Comparison of ENCODE assay signal across 12 mouse cellular contexts in genomic region chr4:126885953-126886352, GRCm38 (mm10).
DNase-seq lines count a peak whose midpoint lies in the region; ATAC-seq lines count a peak whose summit lies in the region.
"Had no signal": no experiment of that assay in that cellular context is flagged by ENCODE, and none has a peak within 500 bp of the region (broad histone marks: within the 10 kb centered on the region; RNA-seq: fewer than 3 reads in every experiment).

No protein-coding gene starts in this region.

- 47% methylated on average over 1 of the region's 1 CpGs for WGBS in hindbrain, embryonic 11.5 days
- 51% methylated on average over 1 of the region's 1 CpGs for WGBS in hindbrain, embryonic 13.5 days
- WGBS in midbrain, embryonic 14.5 days = 56% methylated on average over 1 of the region's 1 CpGs
- 62% methylated on average over 1 of the region's 1 CpGs for WGBS in midbrain, embryonic 10.5 days

- H3K4me1 ChIP-seq in hindbrain, embryonic 11.5 days (replicated peaks; ENCODE audit: control insufficient read depth, insufficient read depth, low read length) = no peaks in the 10 kb centered on the region
- no peaks in the 10 kb centered on the region for H3K4me1 ChIP-seq in hindbrain, embryonic 13.5 days (replicated peaks)
- no peaks in the 10 kb centered on the region for H3K4me1 ChIP-seq in midbrain, embryonic 14.5 days (ENCODE audit: control insufficient read depth, insufficient read depth, low read length)
- no peaks in the 10 kb centered on the region for H3K4me1 ChIP-seq in midbrain, embryonic 10.5 days

- H3K4me3 ChIP-seq in hindbrain, embryonic 11.5 days (ENCODE audit: low read depth, low read length) = no peak overlapping the region
- H3K4me3 ChIP-seq in hindbrain, embryonic 13.5 days = no peak overlapping the region
- H3K4me3 ChIP-seq in midbrain, embryonic 14.5 days (replicated peaks; ENCODE audit: low read depth, low read length) = no peak overlapping the region
- no peak overlapping the region for H3K4me3 ChIP-seq in midbrain, embryonic 10.5 days

- H3K4me2 ChIP-seq in hindbrain, embryonic 11.5 days (replicated peaks; ENCODE audit: low read depth, low read length) = no peak overlapping the region
- no peak overlapping the region for H3K4me2 ChIP-seq in hindbrain, embryonic 13.5 days
- no peak overlapping the region for H3K4me2 ChIP-seq in midbrain, embryonic 14.5 days (ENCODE audit: low read length)
- H3K4me2 ChIP-seq: heart, embryonic 11.5 days; hindbrain, embryonic 14.5 days had no signal

- H3K9ac ChIP-seq in hindbrain, embryonic 11.5 days (ENCODE audit: low read depth, low read length) = no peak overlapping the region
- H3K9ac ChIP-seq in hindbrain, embryonic 13.5 days = no peak overlapping the region
- no peak overlapping the region for H3K9ac ChIP-seq in midbrain, embryonic 14.5 days (replicated peaks; ENCODE audit: low read length)
- H3K9ac ChIP-seq: hindbrain, embryonic 14.5 days had no signal

- H3K27ac ChIP-seq in hindbrain, embryonic 11.5 days (ENCODE audit: low read depth, low read length) = no peak overlapping the region
- no peak overlapping the region for H3K27ac ChIP-seq in hindbrain, embryonic 13.5 days
- H3K27ac ChIP-seq in midbrain, embryonic 14.5 days (replicated peaks; ENCODE audit: low read depth, low read length) = no peak overlapping the region
- H3K27ac ChIP-seq in midbrain, embryonic 10.5 days (replicated peaks) = no peak overlapping the region
- H3K27ac ChIP-seq: hindbrain, embryonic 14.5 days had no signal

- peaks cover 2% of the 10 kb centered on the region; the same call in 1 of the 2 replicates for H3K36me3 ChIP-seq in hindbrain, embryonic 11.5 days (ENCODE audit: control insufficient read depth, insufficient read depth, low read length)
- peaks cover 55% of the 10 kb centered on the region for H3K36me3 ChIP-seq in hindbrain, embryonic 13.5 days
- H3K36me3 ChIP-seq in midbrain, embryonic 14.5 days (ENCODE audit: control insufficient read depth, insufficient read depth, low read length) = peaks cover 56% of the 10 kb centered on the region
- peaks cover 72% of the 10 kb centered on the region for H3K36me3 ChIP-seq in midbrain, embryonic 10.5 days
- H3K36me3 ChIP-seq in splenic B cell, adult 2 months (ENCODE audit: control insufficient read depth, insufficient read depth, low read length, poor library complexity, severe bottlenecking) = peaks cover 3% of the 10 kb centered on the region; the same call in 1 of the 2 replicates

- no peaks in the 10 kb centered on the region for H3K27me3 ChIP-seq in hindbrain, embryonic 11.5 days (ENCODE audit: control insufficient read depth, insufficient read depth, low read length)
- no peaks in the 10 kb centered on the region for H3K27me3 ChIP-seq in hindbrain, embryonic 13.5 days
- no peaks in the 10 kb centered on the region for H3K27me3 ChIP-seq in midbrain, embryonic 14.5 days (ENCODE audit: control insufficient read depth, insufficient read depth, low read length)
- H3K27me3 ChIP-seq in midbrain, embryonic 10.5 days (ENCODE audit: low read depth, poor library complexity, severe bottlenecking) = no peaks in the 10 kb centered on the region
- H3K27me3 ChIP-seq in splenic B cell, adult 2 months (ENCODE audit: control insufficient read depth, insufficient read depth, low read length, poor library complexity, severe bottlenecking) = no peaks in the 10 kb centered on the region; the same call in 1 of the 2 replicates

- peak; percentile 18 for DNase-seq in hindbrain, embryonic 11.5 days (ENCODE audit: low spot score)
- DNase-seq in midbrain, embryonic 14.5 days = peak; percentile 56
- DNase-seq in midbrain, embryonic 10.5 days (ENCODE audit: low spot score) = no peak
- DNase-seq in NIH3T3 (ENCODE audit: low read depth) = peak; percentile 34
- DNase-seq in splenic B cell, adult 2 months (ENCODE audit: low read depth, low spot score) = peak; percentile 9
- no peak for DNase-seq in right cerebral cortex, postnatal 10 days (ENCODE audit: low spot score in 2 of 2)
- no peak for DNase-seq in urinary bladder, postnatal 14 days (ENCODE audit: low spot score)
- DNase-seq: layer of hippocampus, postnatal 36 days; thymus, adult 18-20 months had no signal

- no peak for ATAC-seq in hindbrain, embryonic 11.5 days (ENCODE audit: low FRiP score)
- ATAC-seq in hindbrain, embryonic 13.5 days (ENCODE audit: low FRiP score) = no peak
- no peak for ATAC-seq in midbrain, embryonic 14.5 days (ENCODE audit: low FRiP score, low TSS enrichment)

- H3K9me3 ChIP-seq in hindbrain, embryonic 11.5 days (ENCODE audit: control insufficient read depth, low read length) = no peaks in the 10 kb centered on the region
- no peaks in the 10 kb centered on the region for H3K9me3 ChIP-seq in hindbrain, embryonic 13.5 days
- no peaks in the 10 kb centered on the region for H3K9me3 ChIP-seq in midbrain, embryonic 14.5 days (ENCODE audit: control insufficient read depth, low read length)
- no peaks in the 10 kb centered on the region for H3K9me3 ChIP-seq in midbrain, embryonic 10.5 days (replicated peaks)

Comparison
In these comparisons a context has a peak if more than half of its experiments do, and no peak if none do; other contexts are left out.
1. DNase-seq: peak in hindbrain, embryonic 11.5 days (single experiment), midbrain, embryonic 14.5 days (single experiment), NIH3T3 (single experiment) and splenic B cell, adult 2 months (single experiment); none in midbrain, embryonic 10.5 days (single experiment), right cerebral cortex, postnatal 10 days (0 of 2) and urinary bladder, postnatal 14 days (single experiment).